Mouse (Mus musculus) kidney, adult 9 months (tissue): ENCODE measurements around the gene Lrp1.

ENCODE experiments used
- DNase-seq: peaks from one replicate; pipeline ENCODE4 v3.0.0; 2022

The Lrp1 gene

GRCm38 (mm10) chr10:127546505-127546904 lies 74.4 kb downstream of the Lrp1 start:
- DNase-seq: no peak

GRCm38 (mm10) chr10:127544375-127544774 lies 76.6 kb downstream of the Lrp1 start:
- DNase-seq: no peak

- DNase-seq: no peak
Measured at GRCm38 (mm10) chr10:127543916-127544315, 77.0 kb downstream of the Lrp1 start.

- no peak for DNase-seq
Measured at GRCm38 (mm10) chr10:127542720-127543119, 78.2 kb downstream of the Lrp1 start.

DNA sequence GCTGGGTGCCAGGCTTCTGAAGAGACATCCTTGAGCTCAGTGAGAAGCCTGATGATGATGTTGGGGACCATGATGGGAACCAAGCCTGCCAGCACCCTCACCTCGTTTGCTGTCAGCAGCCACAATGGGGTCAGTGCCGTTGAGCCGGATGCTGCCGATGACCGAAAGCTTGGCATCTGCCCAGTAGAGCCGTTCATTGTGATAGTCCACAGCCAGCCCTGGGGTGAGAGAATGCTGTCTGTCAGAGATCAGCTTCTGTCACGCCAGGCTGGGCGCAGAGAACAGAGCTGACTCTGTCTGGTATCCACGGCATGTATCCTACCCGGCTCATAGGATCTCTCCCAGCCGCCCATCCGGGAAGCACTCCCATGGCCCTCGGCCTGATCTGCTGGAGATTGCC lies 78.9 kb downstream of the Lrp1 start:
- no peak for DNase-seq

DNA sequence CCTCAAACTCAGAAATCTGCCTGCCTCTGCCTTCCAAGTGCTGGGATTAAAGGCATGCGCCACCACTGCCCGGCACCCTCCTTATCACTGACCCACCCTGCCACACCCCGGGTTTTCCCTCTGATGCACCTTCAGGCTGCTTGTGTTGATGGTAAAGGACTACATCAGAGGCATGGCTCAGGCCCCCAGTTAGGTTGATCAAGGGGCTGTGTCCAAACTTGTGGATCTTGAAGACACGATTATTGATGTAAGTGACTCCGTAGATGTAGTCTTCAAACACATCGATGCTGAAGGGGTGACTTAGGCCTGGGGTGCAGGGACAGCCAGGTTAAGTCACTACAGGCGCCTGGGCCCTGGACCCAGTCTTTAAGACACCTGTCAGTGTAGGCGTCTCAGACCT lies 79.4 kb downstream of the Lrp1 start:
- DNase-seq: no peak

- peak; percentile 90 for DNase-seq
Measured at GRCm38 (mm10) chr10:127537854-127538583, 82.9 kb downstream of the Lrp1 start.

DNA sequence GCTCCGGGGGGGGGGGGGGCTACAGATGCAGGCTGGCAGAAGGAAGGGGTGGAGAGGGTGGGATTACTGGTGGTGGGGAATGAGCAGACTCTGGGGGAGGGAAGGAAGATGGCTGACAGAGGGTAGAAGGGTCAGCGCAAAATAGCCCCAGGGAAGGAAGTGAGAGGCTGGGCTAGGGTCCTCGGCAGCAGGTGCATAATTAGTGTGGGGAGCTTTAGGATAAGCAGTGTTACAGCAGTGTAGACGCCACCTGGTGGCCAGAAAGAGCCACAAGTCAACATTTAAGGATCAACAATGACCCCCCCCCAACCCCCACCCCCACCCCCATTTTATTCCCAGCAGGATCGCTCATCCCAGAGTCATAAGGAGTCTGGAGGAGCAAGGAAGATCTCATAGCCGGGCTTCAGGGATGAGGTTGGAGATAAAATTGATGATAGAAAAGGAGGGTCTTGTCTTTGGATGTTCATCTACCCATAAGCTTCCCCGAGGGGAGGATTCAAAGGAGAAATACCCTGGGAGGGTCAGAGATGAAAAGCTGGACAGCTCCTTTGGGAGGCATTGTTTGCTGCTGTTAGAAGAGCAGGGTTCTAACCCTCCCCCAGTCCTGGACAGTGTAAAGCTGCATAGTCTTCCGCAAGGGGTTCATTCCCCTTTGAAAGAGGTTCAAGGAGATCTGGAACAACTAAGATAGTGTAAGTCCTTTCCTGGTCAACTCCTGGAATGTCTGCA lies 84.2 kb downstream of the Lrp1 start:
- DNase-seq: peak; percentile 53

DNA sequence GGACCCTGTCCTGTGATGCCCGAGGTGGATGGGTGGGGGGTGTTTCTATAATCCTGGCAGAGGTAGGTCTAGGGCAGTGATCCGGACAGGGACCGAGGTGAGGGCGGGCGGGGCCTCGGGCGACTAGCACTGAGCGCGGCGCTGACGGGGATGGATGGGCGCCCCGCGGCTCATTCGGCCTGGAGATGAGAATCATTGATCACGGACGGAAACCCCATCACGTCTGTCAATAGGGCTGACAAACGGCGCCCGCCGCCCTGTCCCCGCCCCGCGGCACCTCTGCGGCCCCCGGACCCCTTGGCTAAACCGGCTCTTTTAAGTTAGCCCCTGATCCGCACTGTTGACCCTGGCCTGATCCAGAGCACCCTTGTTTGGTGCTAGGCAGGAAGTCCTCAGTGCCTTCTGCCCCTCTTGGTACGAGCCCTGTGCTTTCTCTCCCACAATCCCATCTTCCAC lies 86.0 kb downstream of the Lrp1 start:
- no peak for DNase-seq

DNA sequence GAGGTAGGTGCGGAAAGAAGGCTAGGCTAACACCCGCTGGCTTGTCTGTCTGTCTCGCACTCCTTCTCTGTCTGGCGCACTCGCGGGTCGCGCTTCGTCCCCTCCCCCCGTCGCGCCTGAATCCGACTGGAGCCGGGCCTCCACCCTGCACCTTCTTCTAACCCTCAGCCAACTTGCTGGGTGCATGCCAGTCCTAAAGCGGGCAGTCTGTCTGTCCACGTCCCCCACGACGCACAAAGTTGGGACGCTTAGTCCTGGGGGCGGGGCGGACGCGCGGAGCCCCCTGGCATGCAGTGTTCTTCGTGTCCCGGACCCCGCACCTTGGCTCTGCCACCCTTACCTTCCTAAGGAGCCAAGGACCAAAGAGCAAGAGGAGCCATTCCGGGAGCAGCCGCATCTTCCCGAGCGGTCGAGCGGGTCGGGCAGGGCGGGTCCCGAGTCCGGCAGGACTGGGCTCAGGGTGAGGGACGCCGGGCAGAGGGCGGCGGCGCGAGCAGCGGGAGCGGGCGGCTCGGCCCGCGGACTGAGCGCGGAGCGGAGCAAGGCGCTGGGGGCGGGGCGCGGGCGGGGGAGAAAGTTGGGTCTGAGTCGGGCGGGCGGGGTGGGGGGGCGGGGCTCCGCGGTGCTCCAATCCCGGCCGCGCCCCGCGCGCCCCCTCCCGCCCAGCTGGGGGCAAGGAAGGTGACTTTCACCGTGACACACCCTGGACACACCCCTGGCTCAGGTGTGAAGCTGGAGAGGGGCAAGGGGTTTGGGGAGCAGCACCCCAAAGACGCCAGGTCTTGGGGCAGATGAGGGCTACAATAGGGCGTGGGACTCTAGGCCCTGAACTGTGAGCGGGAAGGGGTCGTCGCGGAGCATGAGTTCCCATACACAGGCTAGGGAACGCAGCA lies 86.7 kb downstream of the Lrp1 start, which contains the start of gene Nxph4:
Gene Nxph4, minus strand, starts transcription at position 524 of the 893 bp plus-strand sequence.
- peak; percentile 56 for DNase-seq

DNA sequence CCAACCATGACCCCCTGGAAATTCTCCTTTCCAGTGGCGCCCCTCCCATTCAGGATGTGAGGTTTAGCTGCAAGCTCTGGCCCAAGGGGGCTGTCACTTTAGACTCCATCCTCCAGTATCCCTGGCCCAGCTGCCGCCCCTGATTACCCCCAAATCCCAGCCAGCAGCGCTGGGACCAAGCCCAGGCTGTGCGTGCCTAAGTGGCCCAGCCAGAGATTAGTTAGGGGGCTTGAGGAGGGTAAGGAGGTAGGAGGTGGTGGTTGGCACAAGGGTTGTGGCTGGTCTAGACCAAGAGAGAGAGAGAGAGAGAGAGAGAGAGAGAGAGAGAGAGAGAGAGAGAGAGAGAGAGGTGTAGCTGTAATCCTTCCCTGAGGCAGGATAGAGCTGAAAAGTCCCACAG lies 89.4 kb downstream of the Lrp1 start:
- no peak for DNase-seq

- DNase-seq: no peak
Measured at GRCm38 (mm10) chr10:127530945-127531344, 90.0 kb downstream of the Lrp1 start.

- no peak for DNase-seq
Measured at GRCm38 (mm10) chr10:127527481-127527880, 93.5 kb downstream of the Lrp1 start.

DNA sequence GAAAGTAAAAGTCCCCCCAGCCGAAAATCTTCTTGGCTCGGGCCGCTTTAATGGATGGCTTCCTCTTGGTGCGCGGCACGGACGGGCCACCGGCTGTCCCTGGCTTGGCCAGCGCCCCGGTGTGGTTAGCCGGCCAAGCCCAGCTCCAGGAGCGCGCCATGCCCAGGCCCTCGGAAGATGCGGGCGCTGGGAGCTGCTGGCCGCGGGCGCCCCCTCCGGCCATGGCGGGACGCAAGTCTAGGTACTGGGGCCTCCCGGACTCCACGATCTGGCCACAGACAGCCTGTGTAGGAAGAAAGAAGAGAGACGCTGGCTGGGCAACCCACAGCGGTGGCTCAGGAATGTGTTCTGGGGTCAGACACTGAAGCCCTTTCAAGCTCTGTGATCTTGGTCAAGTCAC lies 94.3 kb downstream of the Lrp1 start:
- peak; percentile 70 for DNase-seq

GRCm38 (mm10) chr10:127526048-127526447 lies 94.9 kb downstream of the Lrp1 start:
- DNase-seq: no peak

GRCm38 (mm10) chr10:127524646-127525255 lies 96.2 kb downstream of the Lrp1 start:
- DNase-seq: no peak

DNA sequence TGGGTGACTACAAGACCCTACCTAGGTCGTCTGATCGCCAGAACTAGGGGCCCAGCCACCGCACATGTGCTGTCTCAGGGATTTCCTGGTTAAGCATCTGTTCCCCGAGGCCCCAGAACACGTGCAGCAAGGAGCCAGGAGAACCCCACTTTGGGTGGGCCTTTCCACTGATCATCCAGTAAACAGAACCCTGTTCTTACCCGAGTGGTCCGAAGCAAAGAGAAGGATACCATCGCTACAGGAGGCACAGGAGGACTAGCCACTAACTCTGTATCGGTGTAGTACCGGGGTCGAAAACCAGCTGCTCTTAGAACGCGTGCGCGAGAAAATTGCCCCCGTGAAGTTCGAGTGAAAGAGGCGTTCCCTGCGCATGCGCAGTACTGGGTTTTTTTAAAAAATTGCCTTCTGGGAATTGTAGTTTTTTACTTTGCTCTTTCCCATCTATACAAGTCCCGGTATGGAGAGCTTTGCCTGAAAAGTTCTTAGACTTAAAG lies 98.8 kb downstream of the Lrp1 start, which contains the start of gene Shmt2:
Gene Shmt2, minus strand, starts transcription at position 357 of the 494 bp plus-strand sequence.
- peak; percentile 92 for DNase-seq

DNA sequence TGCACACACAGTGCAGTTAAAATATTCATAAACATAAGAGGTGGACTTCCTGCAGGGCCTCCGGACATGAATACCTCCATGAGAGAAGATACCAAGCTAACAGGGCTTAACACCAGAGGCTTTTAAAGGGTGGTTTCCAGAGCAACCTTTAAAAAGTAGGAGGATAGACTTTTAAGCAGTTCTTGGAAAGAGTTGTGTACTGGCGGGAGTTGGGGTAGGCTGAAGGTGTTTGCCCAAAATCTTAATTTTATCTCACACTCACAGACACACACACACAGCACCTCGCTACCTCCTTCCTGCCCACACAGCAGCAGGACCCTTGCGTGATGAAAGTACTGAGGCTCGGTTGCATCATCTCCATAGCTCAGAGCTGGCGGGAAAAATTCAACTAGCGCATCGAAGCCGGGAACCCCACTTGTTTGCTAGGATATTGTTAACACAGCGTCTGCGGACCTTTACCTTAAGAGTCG lies 99.3 kb downstream of the Lrp1 start:
- no peak for DNase-seq

GRCm38 (mm10) chr10:127520714-127521357 lies 100.1 kb downstream of the Lrp1 start:
- peak; percentile 91 for DNase-seq

- no peak for DNase-seq
Measured at GRCm38 (mm10) chr10:127519903-127520713, 100.8 kb downstream of the Lrp1 start.
